Mouse (Mus musculus): Measurements from ENCODE around the gene Nell2.
A peak's percentile ranks its signal among the peaks of the same experiment; 100 is the strongest.
"Not testable (repeated sequence)": the region's sequence is repeated elsewhere in the genome, so short reads cannot be mapped to it uniquely, and the experiment has no call there.

Nell2 gene

GRCm38 (mm10) chr15:95527948-95528861 lies at the start of gene Nell2:
Gene Nell2 (minus strand): TSS chr15:95528559.
- DNase-seq (ENCODE audit: low spot score), result peak; percentile 11

- DNase-seq (ENCODE audit: low spot score), result peak; percentile 58
Measured at GRCm38 (mm10) chr15:95574661-95575060, 46.3 kb upstream of the Nell2 start.

GRCm38 (mm10) chr15:95569606-95570005 lies 41.2 kb upstream of the Nell2 start:
- no peak for DNase-seq (ENCODE audit: low spot score)

GRCm38 (mm10) chr15:95565160-95565559 lies 36.8 kb upstream of the Nell2 start:
- DNase-seq (ENCODE audit: low spot score), result no peak

GRCm38 (mm10) chr15:95561303-95561702 lies 32.9 kb upstream of the Nell2 start:
- DNase-seq (ENCODE audit: low spot score), result no peak

GRCm38 (mm10) chr15:95550011-95550410 lies 21.7 kb upstream of the Nell2 start:
- DNase-seq (ENCODE audit: low spot score), result no peak

GRCm38 (mm10) chr15:95542632-95543031 lies 14.3 kb upstream of the Nell2 start:
- DNase-seq (ENCODE audit: low spot score), result no peak

GRCm38 (mm10) chr15:95536724-95537123 lies 8.4 kb upstream of the Nell2 start:
- no peak for DNase-seq (ENCODE audit: low spot score)

GRCm38 (mm10) chr15:95536230-95536629 lies 7.9 kb upstream of the Nell2 start:
- no peak for DNase-seq (ENCODE audit: low spot score)

GRCm38 (mm10) chr15:95534644-95535043 lies 6.3 kb upstream of the Nell2 start:
- no peak for DNase-seq (ENCODE audit: low spot score)

- DNase-seq (ENCODE audit: low spot score), result no peak
Measured at GRCm38 (mm10) chr15:95527461-95527947, 855 bp downstream of the Nell2 start.

GRCm38 (mm10) chr15:95526626-95527411 lies 1.5 kb downstream of the Nell2 start:
- no peak for DNase-seq (ENCODE audit: low spot score)

- no peak for DNase-seq (ENCODE audit: low spot score)
Measured at GRCm38 (mm10) chr15:95525997-95526396, 2.4 kb downstream of the Nell2 start.

- no peak for DNase-seq (ENCODE audit: low spot score)
Measured at GRCm38 (mm10) chr15:95518204-95518603, 10.2 kb downstream of the Nell2 start.

- DNase-seq (ENCODE audit: low spot score), result not testable (repeated sequence)
Measured at GRCm38 (mm10) chr15:95513306-95513705, 15.1 kb downstream of the Nell2 start.

- DNase-seq (ENCODE audit: low spot score), result no peak
Measured at GRCm38 (mm10) chr15:95495666-95496065, 32.7 kb downstream of the Nell2 start.

GRCm38 (mm10) chr15:95495193-95495592 lies 33.2 kb downstream of the Nell2 start:
- no peak for DNase-seq (ENCODE audit: low spot score)

- DNase-seq (ENCODE audit: low spot score), result no peak
Measured at GRCm38 (mm10) chr15:95492201-95492600, 36.2 kb downstream of the Nell2 start.

- no peak for DNase-seq (ENCODE audit: low spot score)
Measured at GRCm38 (mm10) chr15:95489174-95489573, 39.2 kb downstream of the Nell2 start.

- no peak for DNase-seq (ENCODE audit: low spot score)
Measured at GRCm38 (mm10) chr15:95487961-95488360, 40.4 kb downstream of the Nell2 start.

GRCm38 (mm10) chr15:95482002-95482401 lies 46.4 kb downstream of the Nell2 start:
- no peak for DNase-seq (ENCODE audit: low spot score)

- DNase-seq (ENCODE audit: low spot score), result no peak
Measured at GRCm38 (mm10) chr15:95481585-95481984, 46.8 kb downstream of the Nell2 start.

GRCm38 (mm10) chr15:95476440-95476839 lies 51.9 kb downstream of the Nell2 start:
- DNase-seq (ENCODE audit: low spot score), result no peak

Data from ovary, postnatal 14 days (tissue).